Mouse (Mus musculus): ENCODE results near the gene Sorcs1.

GRCm38 (mm10) chr19:50569669-50570195, 108.7 kb downstream of the Sorcs1 start:
- TF ChIP-seq CTCF (IDR thresholded peaks at IDR 0.05; ENCODE audit: low read depth) (no peak), EP300 (IDR thresholded peaks at IDR 0.05; ENCODE audit: low read depth) (no peak)
